Mouse (Mus musculus) layer of hippocampus, postnatal 25 days (tissue): ENCODE measurements around the gene Rpn1. TPM values are rescaled to one million over a fixed set of nuclear protein-coding genes. Genes with fewer than 3 reads are reported as not detected.
A peak's percentile ranks its signal among the peaks of the same experiment; 100 is the strongest.

Experiments used
- DNase-seq, 2 experiments: peaks; one replicate each; pipeline ENCODE4 v3.0.0; 2022; ENCODE audit warnings: mixed read lengths in 2 of 2, low spot score in 1 of 2; ENCODE audit errors: extremely low spot score in 1 of 2
- total RNA-seq, 2 experiments: library from RNA; stranded (reverse); gene quantifications; 2 replicates each; pipeline ENCODE4 v1.2.3; 2021

Rpn1 gene
- total RNA-seq, 2 experiments from 2014 or later, result 166 to 175 TPM

GRCm38 (mm10) chr6:88064072-88064642 is 20.1 kb upstream of the Rpn1 start:
- DNase-seq, result no peak

- no peak for DNase-seq
Observed at GRCm38 (mm10) chr6:88065116-88065515, 19.2 kb upstream of the Rpn1 start.

GRCm38 (mm10) chr6:88065968-88066367 is 18.3 kb upstream of the Rpn1 start:
- DNase-seq, result no peak

DNA sequence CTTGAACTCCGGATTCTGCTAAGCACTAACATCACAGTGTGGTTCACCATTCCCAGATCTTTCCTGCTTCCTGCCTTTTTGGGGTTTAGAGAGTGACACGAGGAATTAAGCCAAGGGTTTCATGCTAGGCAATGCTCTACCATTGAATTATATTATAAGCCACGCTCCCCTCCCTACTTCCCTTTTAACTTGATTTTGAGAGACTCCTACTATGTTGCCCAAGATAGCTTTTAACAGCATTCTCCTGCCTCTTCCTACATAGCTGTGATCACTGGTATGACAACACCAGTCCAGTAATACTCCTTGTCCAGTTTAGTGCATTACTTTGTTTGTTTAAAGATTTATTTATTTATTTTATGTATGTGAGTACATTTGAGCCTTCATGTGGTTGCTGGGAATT is 16.6 kb upstream of the Rpn1 start:
- DNase-seq, result no peak

DNA sequence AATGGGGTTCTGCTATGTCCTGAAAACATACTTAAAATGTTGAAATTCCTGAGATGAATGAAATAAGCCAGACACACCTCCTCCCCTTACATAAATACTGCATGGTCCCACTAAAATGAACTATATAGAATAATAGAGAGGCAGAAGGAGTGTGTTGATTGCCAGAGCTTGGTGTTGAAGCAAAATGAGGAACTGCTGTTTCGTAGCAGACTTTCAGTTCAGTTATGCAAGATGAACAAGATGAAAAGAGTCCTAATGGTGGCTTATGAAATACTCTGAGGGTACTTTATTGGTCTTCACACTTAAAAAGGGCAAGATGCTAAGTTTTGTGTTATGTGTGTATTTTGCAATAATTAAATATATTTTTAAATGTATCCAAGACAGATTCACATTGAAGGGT is 15.5 kb upstream of the Rpn1 start:
- DNase-seq, result no peak

DNA sequence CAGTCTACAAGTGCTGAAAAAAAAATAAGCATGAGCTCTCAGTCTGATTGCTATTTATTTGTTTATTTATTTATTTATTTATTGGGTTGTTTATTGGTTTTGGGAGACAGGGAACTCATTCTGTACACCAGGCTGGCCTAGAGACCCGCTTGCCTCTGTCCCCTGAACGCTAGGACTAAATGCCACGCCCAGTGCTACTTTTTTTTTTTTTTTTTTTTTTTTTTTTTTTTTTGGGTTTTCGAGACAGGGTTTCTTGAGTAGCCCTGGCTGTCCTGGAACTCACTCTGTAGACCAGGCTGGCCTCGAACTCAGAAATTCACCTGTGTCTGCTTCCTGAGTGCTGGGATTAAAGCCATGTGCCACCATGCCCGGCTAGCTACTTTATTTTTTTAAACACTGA is 13.8 kb upstream of the Rpn1 start:
- DNase-seq, result no peak

- DNase-seq, result no peak
Observed at GRCm38 (mm10) chr6:88071216-88071615, 13.1 kb upstream of the Rpn1 start.

DNA sequence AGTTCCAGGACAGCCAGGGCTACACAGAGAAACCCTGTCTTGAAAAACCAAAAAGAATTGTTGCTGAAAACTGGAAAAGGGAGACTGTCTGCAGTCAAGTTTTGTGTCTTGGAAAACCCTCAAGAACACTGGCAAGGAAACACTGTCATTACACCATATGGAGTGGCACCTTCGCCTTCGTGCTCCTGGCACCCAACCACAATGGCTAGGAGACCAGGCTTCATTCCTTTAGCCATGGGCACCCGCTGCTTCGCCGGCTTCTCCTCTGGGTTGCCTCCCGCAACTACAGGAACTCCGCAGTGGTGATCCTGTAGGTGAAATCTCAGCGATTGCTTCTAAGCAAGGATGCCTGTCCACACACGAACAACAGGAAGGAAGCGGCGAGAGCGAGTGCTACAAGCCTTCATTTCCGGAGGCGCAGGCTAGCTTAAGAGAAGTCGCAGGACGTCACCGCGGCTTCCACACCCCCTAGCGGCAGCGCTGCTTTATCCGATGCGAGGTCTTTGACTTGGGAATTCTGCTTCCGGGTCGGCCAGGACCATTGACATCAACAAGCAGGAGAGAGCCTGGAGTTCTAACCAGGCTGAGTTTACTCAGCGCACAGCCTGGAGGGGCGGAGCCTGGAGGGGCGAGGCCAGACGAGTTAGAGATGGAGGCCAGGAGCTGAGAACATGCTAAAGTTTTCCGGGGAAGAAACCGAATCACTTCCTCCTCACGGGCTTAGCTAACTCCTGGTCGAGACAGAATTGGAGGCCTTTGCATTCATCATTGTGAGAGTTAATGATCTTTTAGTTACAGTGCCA is 9.3 kb upstream of the Rpn1 start:
- DNase-seq, result peak; percentile 84 to 93

DNA sequence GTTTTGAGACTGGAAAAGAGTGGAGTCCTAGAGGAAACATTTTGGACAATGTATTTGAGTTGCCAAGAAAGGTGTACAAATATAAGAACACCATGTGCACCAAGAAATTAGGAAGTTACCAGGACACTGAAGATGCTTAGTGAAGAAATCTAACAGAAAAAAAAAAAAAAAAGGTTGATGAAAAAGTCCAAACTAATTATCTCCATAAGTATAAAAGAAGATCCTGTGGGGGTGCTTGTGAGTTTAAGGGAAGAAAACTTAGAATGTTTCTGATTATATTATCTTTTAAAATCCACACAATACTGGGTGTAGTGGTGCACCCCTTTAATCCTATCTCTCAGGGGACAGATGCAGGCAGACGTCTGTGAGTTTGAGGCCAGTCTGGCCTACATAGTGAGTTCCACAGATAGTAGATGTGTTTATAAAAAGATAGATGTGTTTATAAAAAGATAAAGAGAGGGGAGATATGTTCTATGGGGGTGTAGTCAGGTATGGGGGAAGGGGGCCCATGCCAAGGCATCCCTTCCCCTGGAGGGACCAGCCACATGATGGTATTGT is 8.2 kb upstream of the Rpn1 start:
- no peak for DNase-seq

DNA sequence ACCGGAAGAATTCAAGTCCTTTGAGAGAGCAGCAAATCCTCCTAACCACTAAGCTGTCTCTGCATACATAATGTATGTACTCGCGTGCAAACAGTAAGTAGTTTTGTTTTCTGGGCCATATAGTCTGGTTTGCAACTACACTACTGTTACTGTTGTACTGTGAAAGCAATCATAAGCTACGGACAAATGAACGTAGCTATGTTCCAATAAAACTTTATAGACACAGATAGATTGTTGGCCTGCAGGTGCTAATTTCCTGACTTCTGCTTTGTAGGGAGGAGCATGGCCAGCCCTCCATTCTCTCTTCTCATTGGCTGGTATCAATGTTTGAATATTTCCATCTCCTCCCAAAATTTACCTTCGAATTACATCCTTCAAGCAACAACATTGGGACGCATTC is 1.2 kb upstream of the Rpn1 start:
- DNase-seq, result no peak

GRCm38 (mm10) chr6:88083672-88084071 is 610 bp upstream of the Rpn1 start:
- no peak for DNase-seq

DNA sequence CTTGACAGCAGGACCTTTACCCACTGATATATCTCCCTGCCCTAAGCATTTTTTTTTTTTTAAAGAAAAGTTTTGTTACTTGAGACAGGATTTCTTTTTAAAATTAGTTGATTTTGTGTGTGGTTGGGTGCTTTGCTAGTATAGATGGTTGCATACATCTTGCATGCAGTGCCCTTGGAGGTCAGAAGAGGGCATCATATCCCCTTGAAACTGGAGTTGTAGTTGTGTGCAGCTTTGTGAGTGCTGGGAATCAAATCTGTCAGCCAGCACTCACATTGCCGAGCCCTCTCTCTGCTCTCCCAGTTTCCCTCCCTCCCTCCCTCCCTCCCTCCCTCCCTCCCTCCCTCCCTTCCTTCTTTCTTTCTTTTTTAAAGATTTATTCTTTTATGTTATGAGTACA is 4.7 kb downstream of the Rpn1 start:
- DNase-seq, result no peak

DNA sequence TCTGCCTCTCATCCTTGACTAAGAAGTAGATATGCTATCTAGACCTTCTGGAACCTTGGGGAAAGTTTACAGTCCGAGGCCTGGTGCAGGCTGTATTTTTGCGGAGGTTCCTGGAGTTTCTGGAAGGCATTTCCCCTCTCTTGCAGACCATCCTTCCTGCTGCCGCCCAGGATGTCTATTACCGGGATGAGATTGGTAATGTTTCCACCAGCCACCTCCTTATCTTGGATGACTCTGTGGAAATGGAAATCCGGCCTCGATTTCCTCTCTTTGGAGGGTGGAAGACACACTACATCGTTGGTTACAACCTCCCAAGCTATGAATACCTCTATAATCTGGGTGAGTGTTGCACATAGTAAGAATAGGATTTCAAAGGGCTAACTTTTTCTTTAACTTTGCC is 11.1 kb downstream of the Rpn1 start:
- no peak for DNase-seq

GRCm38 (mm10) chr6:88102096-88102495 is 17.8 kb downstream of the Rpn1 start:
- DNase-seq, result no peak

DNA sequence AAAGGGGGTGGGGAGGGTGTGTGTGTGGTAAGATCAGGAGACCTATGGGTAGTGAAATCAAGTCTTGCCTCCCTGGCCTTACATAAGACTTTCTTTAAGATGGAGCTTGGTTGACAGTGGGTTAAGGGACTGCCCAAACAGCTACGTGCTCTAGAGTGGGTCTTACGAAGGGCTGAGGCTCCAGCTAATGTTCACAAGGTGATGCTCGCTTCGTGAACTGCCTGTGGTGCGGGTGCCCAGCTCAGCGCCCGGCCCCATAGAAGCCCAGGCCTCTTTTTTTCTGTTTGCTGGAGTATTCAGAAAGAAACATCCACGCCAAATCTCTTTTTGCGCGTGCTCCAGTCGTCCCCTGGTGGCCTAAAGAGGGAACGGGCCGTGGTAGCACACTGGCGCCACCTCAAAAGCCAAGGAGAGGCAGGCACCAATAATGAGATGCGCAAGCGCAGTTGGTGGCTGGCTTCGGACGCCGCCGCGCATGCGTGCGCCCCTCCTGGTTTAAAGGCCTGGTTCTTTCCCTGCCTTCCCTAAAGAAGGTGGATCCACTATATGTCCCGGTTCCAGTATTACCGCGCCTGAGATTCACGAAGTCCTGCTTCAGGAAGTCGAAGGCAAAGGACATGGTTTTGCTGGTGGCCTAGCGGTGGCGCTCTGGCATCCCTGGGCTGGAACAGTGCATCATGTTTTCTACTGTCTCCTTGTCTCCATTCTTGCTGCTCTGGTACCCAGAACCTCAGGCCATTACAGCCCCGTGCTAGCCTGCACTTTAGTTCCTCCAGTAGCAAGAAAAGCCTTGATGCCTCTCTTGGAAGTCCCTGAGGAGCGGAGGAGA is 21.7 kb downstream of the Rpn1 start:
- DNase-seq, result peak; percentile 90 to 93

DNA sequence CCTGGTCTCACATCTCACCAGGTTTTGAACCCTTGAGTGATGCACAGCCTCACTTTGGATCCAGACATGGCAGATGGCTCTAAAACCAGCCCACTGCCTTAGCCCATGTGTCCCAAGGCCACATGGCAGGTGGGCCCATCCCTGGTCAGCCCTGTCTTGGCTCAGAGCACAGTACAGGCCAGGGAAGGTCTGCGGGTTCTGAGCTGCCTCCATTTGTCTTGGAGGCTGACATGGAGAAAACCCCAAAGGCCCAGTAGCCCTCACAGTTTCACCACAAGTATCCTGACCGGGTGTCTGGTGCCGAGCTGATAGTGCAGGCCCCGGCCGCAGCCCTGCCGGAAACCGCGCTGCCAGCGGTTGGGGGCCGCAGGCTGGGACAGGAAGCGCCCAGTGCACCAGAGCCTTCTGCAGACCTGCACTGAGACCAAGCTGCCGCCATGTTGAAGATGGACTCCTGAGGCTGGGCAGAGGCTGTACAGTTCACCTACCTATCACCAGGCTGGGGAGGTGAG is 22.4 kb downstream of the Rpn1 start:
- no peak for DNase-seq

- DNase-seq, result no peak
Observed at GRCm38 (mm10) chr6:88107661-88108535, 23.6 kb downstream of the Rpn1 start.

DNA sequence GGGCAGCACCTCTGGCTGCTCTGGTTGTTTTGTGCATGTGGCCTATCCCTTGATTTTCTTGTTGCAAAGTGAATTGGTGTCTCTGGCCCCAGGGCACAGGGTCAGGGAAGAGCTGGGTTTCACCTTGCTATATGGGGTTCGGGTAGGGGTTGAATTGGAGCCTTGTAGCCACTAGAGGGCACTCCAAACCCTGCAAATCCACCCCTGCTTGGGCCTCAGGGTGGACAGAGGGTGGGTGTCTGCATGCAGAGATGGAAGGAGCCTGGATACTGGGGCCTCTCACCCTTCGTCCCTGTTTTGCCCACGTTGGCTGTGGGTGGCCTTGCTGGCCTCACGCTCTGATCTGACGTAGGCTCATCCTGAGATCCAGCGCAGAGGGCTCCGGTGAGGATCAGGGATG is 28.9 kb downstream of the Rpn1 start:
- DNase-seq, result peak; percentile 49 to 60

GRCm38 (mm10) chr6:88114414-88114813 is 30.1 kb downstream of the Rpn1 start:
- DNase-seq, result no peak
